Mouse (Mus musculus) lung, embryonic 16.5 days (tissue): ENCODE measurements around the gene Tldc2. TPM values are rescaled to one million over a fixed set of nuclear protein-coding genes. Genes with fewer than 3 reads are reported as not detected.

Experiments used
- ATAC-seq: fragments of 200-750 bp; cut with Nextera tagmentation; 2 replicates; pipeline ENCODE4 v1.8.0; 2017; ENCODE audit warnings: low read depth, mild to moderate bottlenecking, moderate library complexity
- H3K27ac ChIP-seq: fragments of 300-500 bp; sonication (generic); 2 replicates; pipeline ENCODE4 v1.5.1; 2014; ENCODE audit warnings: mild to moderate bottlenecking, control low read depth, low read length
- H3K27me3 ChIP-seq: fragments of 300-500 bp; sonication (generic); 2 replicates; pipeline ENCODE4 v1.6.1; 2014; ENCODE audit warnings: low read depth, low read length, mixed read lengths; ENCODE audit not compliant: control insufficient read depth, insufficient read depth
- H3K36me3 ChIP-seq: fragments of 300-500 bp; sonication (generic); 2 replicates; pipeline ENCODE4 v1.6.1; 2014; ENCODE audit warnings: low read length; ENCODE audit not compliant: control insufficient read depth, insufficient read depth
- H3K4me1 ChIP-seq: fragments of 300-500 bp; sonication (generic); replicated peaks from 2 replicates; pipeline ENCODE4 v1.6.1; 2014; ENCODE audit warnings: low read length, mixed read lengths; ENCODE audit not compliant: control insufficient read depth, insufficient read depth
- H3K4me2 ChIP-seq: fragments of 300-500 bp; sonication (generic); 2 replicates; pipeline ENCODE4 v1.6.1; 2014; ENCODE audit warnings: low read depth, low read length, control low read depth
- H3K4me3 ChIP-seq: fragments of 300-500 bp; sonication (generic); 2 replicates; pipeline ENCODE4 v1.5.1; 2014; ENCODE audit warnings: mild to moderate bottlenecking, low read length, control low read depth
- H3K9ac ChIP-seq: fragments of 300-500 bp; sonication (generic); 2 replicates; pipeline ENCODE4 v1.6.1; 2014; ENCODE audit warnings: low read length, control low read depth
- H3K9me3 ChIP-seq: fragments of 300-500 bp; sonication (generic); 2 replicates; pipeline ENCODE4 v1.6.1; 2016; ENCODE audit warnings: low read length; ENCODE audit not compliant: control insufficient read depth
- WGBS: fragments of 180-500 bp; shearing (Covaris S2); extraction: QIAGEN DNeasy Blood & Tissue Kit; methylation state at CpG from one replicate; pipeline ENCODE4 v1.1.7; 2014; 5-methylcytosine and 5-hydroxymethylcytosine counted together
- polyA plus RNA-seq: library from polyadenylated mRNA; unstranded; fragments of >200 nt; fragmentation: Nextera tagmentation; extraction: Ambion mirVana; gene quantifications from 2 replicates; pipeline ENCODE4 v1.2.1, GENCODE M21; 2015

The Tldc2 gene
- polyA plus RNA-seq, 1 experiment from 2014 or later: not detected

- H3K4me3 ChIP-seq: no peak overlapping the region
- H3K36me3 ChIP-seq: peaks cover 13% of the 10 kb centered on the region
- ATAC-seq: no peak
- no peak overlapping the region for H3K9ac ChIP-seq
- H3K27ac ChIP-seq: no peak overlapping the region
- 77% methylated on average over 3 of the region's 3 CpGs for WGBS
- H3K27me3 ChIP-seq: no peaks in the 10 kb centered on the region
- H3K4me1 ChIP-seq: no peaks in the 10 kb centered on the region
- no peak overlapping the region for H3K4me2 ChIP-seq
- H3K9me3 ChIP-seq: no peaks in the 10 kb centered on the region
Measured at GRCm38 (mm10) chr2:157125246-157125645, 38.4 kb downstream of the Tldc2 start.

DNA sequence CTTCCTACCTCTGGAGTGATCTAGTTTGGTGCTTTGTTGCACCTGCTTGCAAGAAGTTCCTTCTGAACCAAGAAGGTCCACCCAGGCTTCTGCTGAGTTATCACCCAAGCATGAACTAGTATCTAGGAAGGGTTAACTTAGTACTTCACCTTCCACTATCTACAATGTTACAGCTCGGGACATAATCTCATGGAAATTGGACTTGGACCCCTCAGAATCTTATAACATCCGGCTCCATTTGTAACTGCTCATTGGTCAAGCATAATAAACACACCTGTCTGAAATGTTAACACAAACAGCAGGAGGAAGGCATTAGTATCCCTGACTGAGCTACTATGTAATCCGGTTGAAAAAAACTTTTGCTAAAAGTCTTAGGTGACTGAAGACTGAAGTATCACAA lies 40.5 kb downstream of the Tldc2 start:
- H3K9me3 ChIP-seq: no peaks in the 10 kb centered on the region
- no peak overlapping the region for H3K4me3 ChIP-seq
- peaks cover 4% of the 10 kb centered on the region; the same call in 1 of the 2 replicates for H3K4me1 ChIP-seq
- H3K9ac ChIP-seq: no peak overlapping the region
- H3K27me3 ChIP-seq: no peaks in the 10 kb centered on the region
- peaks cover 7% of the 10 kb centered on the region for H3K36me3 ChIP-seq
- WGBS: 73% methylated on average over 3 of the region's 3 CpGs
- H3K4me2 ChIP-seq: no peak overlapping the region
- no peak for ATAC-seq
- H3K27ac ChIP-seq: no peak overlapping the region

DNA sequence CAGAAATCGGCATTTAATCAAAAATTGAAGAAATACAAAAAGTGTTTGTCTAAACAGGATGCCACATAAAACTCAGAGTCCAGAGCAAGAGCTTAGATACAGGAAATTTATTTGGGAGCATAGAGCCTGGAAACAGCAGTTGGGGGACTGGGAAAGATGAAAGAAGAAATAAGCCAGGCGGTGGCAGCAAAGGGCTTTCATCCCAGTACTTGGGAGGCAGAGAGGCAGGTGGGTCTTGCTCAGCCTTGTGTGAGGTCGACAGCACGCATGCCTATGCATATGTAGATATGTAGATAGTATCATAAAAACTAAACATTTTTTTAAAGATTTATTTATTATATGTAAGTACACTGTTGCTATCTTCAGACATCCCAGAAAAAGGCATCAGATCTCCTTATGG lies 41.2 kb downstream of the Tldc2 start:
- Histone ChIP-seq H3K4me1 (peaks cover 4% of the 10 kb centered on the region; the same call in 1 of the 2 replicates), H3K4me2 (no peak overlapping the region), H3K27ac (no peak overlapping the region), H3K36me3 (peaks cover 7% of the 10 kb centered on the region), H3K27me3 (no peaks in the 10 kb centered on the region), H3K4me3 (no peak overlapping the region), H3K9me3 (no peaks in the 10 kb centered on the region), H3K9ac (no peak overlapping the region)
- no peak for ATAC-seq
- 48% methylated on average over 4 of the region's 4 CpGs for WGBS

DNA sequence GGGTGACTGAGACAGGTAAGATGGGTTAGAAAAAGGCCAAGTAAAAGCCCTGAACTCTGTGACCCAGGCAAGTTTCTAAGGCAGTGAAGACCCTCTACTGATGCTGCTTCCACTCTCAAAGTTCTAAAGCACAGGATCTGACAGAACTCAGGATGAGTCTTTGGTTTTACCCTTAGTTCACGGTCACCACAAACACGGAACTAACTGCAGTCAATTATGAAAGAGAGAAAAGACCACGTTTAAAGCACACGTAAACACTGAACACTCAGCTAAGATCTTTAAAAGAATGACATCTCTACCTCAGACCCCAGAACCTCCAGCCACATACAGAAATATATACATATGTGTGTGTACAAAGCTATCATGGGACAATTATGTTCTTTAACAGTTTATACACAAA lies 42.2 kb downstream of the Tldc2 start:
- H3K27ac ChIP-seq: no peak overlapping the region
- no peak overlapping the region for H3K4me3 ChIP-seq
- no peaks in the 10 kb centered on the region for H3K9me3 ChIP-seq
- no peak for ATAC-seq
- peaks cover 11% of the 10 kb centered on the region for H3K4me1 ChIP-seq
- H3K9ac ChIP-seq: no peak overlapping the region
- H3K27me3 ChIP-seq: no peaks in the 10 kb centered on the region
- 68% methylated on average over 4 of the region's 4 CpGs for WGBS
- peaks cover 7% of the 10 kb centered on the region for H3K36me3 ChIP-seq
- H3K4me2 ChIP-seq: no peak overlapping the region

- no peak for ATAC-seq
- H3K9ac ChIP-seq: no peak overlapping the region
- no peak overlapping the region for H3K27ac ChIP-seq
- H3K36me3 ChIP-seq: peaks cover 7% of the 10 kb centered on the region
- no peak overlapping the region for H3K4me3 ChIP-seq
- H3K4me1 ChIP-seq: peaks cover 11% of the 10 kb centered on the region
- no peaks in the 10 kb centered on the region for H3K27me3 ChIP-seq
- no peak overlapping the region for H3K4me2 ChIP-seq
- 68% methylated on average over 11 of the region's 11 CpGs for WGBS
- H3K9me3 ChIP-seq: no peaks in the 10 kb centered on the region
Measured at GRCm38 (mm10) chr2:157129601-157130164, 42.8 kb downstream of the Tldc2 start.

- Histone ChIP-seq H3K4me3 (no peak overlapping the region), H3K27me3 (no peaks in the 10 kb centered on the region), H3K27ac (no peak overlapping the region), H3K9me3 (no peaks in the 10 kb centered on the region), H3K4me2 (peak overlapping the region; percentile 7; the same call in 1 of the 2 replicates), H3K36me3 (peaks cover 6% of the 10 kb centered on the region), H3K9ac (no peak overlapping the region), H3K4me1 (peaks cover 13% of the 10 kb centered on the region)
- 69% methylated on average over 8 of the region's 8 CpGs for WGBS
- ATAC-seq: no peak
Measured at GRCm38 (mm10) chr2:157130813-157131514, 44.1 kb downstream of the Tldc2 start.

DNA sequence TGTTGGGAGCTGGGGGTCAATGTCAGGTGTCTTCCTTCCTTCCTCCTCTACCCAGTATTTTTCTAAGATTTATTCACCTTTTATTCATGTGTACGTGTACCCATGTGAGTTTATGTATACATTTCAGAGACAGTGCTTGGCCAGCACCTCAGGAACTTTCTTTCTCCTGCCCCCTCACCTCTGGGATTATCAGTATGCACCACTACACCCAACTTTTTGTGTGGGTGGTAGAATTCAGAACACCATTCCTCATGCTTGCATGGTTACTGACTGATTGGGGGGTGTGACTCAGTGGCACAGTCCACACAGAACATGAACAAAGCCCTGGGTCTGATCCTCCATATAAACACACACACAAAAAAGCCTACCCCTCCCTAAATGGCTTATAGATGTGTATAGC lies 45.2 kb downstream of the Tldc2 start:
- Histone ChIP-seq H3K36me3 (peaks cover 2% of the 10 kb centered on the region; the same call in 1 of the 2 replicates), H3K4me1 (peaks cover 16% of the 10 kb centered on the region), H3K9me3 (no peaks in the 10 kb centered on the region), H3K9ac (no peak overlapping the region), H3K4me3 (no peak overlapping the region), H3K27ac (no peak overlapping the region), H3K4me2 (no peak overlapping the region), H3K27me3 (no peaks in the 10 kb centered on the region)
- ATAC-seq: no peak
- 63% methylated on average over 1 of the region's 1 CpGs for WGBS

- Histone ChIP-seq H3K4me1 (peaks cover 16% of the 10 kb centered on the region), H3K4me3 (no peak overlapping the region), H3K27ac (no peak overlapping the region), H3K27me3 (no peaks in the 10 kb centered on the region), H3K36me3 (no peaks in the 10 kb centered on the region), H3K4me2 (peak overlapping the region; percentile 82; the same call in 1 of the 2 replicates), H3K9me3 (no peaks in the 10 kb centered on the region), H3K9ac (no peak overlapping the region)
- ATAC-seq: no peak
- WGBS: 68% methylated on average over 3 of the region's 3 CpGs
Measured at GRCm38 (mm10) chr2:157132686-157133540, 46.1 kb downstream of the Tldc2 start.
